Mouse (Mus musculus) kidney, adult 2 months (tissue): ENCODE data around the gene Cnpy3. TPM values are rescaled to one million over a fixed set of nuclear protein-coding genes. Genes with fewer than 3 reads are reported as not detected.
A peak's percentile ranks its signal among the peaks of the same experiment; 100 is the strongest.

ENCODE experiments used
- DNase-seq: peaks from one replicate; pipeline ENCODE4 v3.0.0; 2021
- H3K27ac ChIP-seq: fragments of 200-500 bp; 2 replicates; pipeline ENCODE4 v1.5.1; 2012; ENCODE audit warnings: low read depth, low read length, control low read depth, inconsistent platforms; ENCODE audit not compliant: insufficient read depth
- H3K27me3 ChIP-seq: fragments of 200-500 bp; replicated peaks from 2 replicates; pipeline ENCODE4 v1.6.1; 2012; ENCODE audit warnings: mild to moderate bottlenecking, moderate library complexity, low read length, inconsistent platforms; ENCODE audit not compliant: control insufficient read depth, insufficient read depth
- H3K36me3 ChIP-seq: fragments of 200-500 bp; 2 replicates; pipeline ENCODE4 v1.6.1; 2012; ENCODE audit warnings: mild to moderate bottlenecking, moderate library complexity, low read length, inconsistent platforms; ENCODE audit not compliant: control insufficient read depth, insufficient read depth
- H3K4me1 ChIP-seq: fragments of 200-500 bp; 2 replicates; pipeline ENCODE4 v1.6.1; 2011; ENCODE audit warnings: low read length; ENCODE audit not compliant: control insufficient read depth, insufficient read depth
- H3K4me3 ChIP-seq: fragments of 200-500 bp; 2 replicates; pipeline ENCODE4 v1.5.1; 2011; ENCODE audit warnings: mild to moderate bottlenecking, low read depth, low read length, control low read depth; ENCODE audit not compliant: insufficient read depth
- CTCF ChIP-seq: fragments of 200-500 bp; conservative IDR thresholded peaks from 2 replicates; pipeline ENCODE4 v1.5.1; 2011; ENCODE audit warnings: low read depth, mild to moderate bottlenecking, control low read depth, low read length, moderate library complexity, mixed read lengths; ENCODE audit not compliant: insufficient read depth, insufficient read length
- POLR2A ChIP-seq: fragments of 200-500 bp; IDR thresholded peaks from one replicate; pipeline ENCODE4 v1.6.1; 2011; ENCODE audit warnings: low read depth, low read length, control low read depth
- WGBS: fragments of 180-500 bp; shearing (Covaris S2); methylation state at CpG from one replicate; pipeline ENCODE4 v1.1.7; 2018; 5-methylcytosine and 5-hydroxymethylcytosine counted together
- polyA plus RNA-seq: library from polyadenylated mRNA; depleted of rRNA; stranded (reverse); fragments of >200 nt; gene quantifications from 2 replicates; pipeline ENCODE4 v1.2.3, GENCODE M21; 2012

Cnpy3 gene
- polyA plus RNA-seq, 1 experiment: 48.3 TPM

DNA sequence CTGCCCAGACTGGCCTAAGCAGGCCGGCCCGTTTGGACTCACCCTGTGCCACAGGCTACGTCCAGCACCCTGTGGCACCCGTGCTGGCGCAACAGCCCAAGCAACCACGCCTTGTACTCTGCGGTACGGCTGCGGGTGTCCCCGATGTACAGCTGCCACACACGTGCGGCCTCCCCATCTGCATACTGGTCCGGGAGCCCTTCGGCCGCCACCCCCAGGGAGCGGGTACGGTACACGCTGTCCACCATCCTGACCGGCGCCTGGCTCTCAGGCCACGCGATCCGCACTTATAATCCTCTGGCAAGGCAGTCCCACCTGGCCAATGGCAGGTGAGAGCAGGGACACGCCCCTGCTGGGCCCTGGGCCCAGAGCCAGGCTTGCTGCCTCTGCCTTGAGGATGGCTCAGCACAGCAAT, 23.1 kb downstream of the Cnpy3 start, which contains the start of gene Gnmt:
Gene Gnmt, minus strand, starts transcription at position 265 of the 415 bp plus-strand sequence.
- Histone ChIP-seq H3K27me3 (no peaks in the 10 kb centered on the region), H3K4me3 (peak within 1 kb of the TSS; percentile 47), H3K27ac (no peak within 1 kb of the TSS; the same call in 1 of the 2 replicates), H3K4me1 (peaks cover 7% of the 10 kb centered on the region; the same call in 1 of the 2 replicates), H3K36me3 (no peaks in the 10 kb centered on the region)
- WGBS: 19% methylated on average over 24 of the region's 24 CpGs
- TF ChIP-seq CTCF (no peak), POLR2A (peak; percentile 40)
- DNase-seq: peak; percentile 94

DNA sequence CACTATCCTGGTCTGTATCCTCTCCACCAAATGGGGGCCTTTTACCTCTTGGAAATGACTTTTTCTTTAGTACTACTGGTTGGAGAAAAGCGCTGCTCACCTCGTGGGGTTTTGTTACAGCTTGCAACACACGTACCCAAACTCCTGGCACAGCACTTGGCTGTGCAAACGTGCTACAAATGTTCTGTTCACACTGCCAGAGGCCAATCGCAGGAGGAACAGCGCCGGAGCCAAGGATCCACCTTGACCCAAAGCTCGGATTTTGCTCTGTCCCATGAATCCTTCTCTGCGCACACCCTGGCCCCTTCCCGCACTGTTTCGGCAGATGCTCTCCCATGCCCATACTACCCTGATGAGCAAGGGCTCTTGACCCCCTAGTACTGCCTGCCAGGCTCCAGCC, 23.5 kb downstream of the Cnpy3 start:
- Histone ChIP-seq H3K4me1 (peaks cover 7% of the 10 kb centered on the region; the same call in 1 of the 2 replicates), H3K27me3 (no peaks in the 10 kb centered on the region), H3K4me3 (peak overlapping the region; percentile 47), H3K27ac (no peak overlapping the region; the same call in 1 of the 2 replicates), H3K36me3 (no peaks in the 10 kb centered on the region)
- DNase-seq: no peak
- WGBS: 43% methylated on average over 11 of the region's 11 CpGs
- TF ChIP-seq CTCF (no peak), POLR2A (no peak)

GRCm38 (mm10) chr17:46728021-46728420, 24.0 kb downstream of the Cnpy3 start:
- DNase-seq: peak; percentile 55
- peaks cover 7% of the 10 kb centered on the region; the same call in 1 of the 2 replicates for H3K4me1 ChIP-seq
- no peak overlapping the region for H3K4me3 ChIP-seq
- TF ChIP-seq CTCF: peak; percentile 51
- no peak for TF ChIP-seq POLR2A
- no peak overlapping the region for H3K27ac ChIP-seq
- no peaks in the 10 kb centered on the region for H3K27me3 ChIP-seq
- H3K36me3 ChIP-seq: peaks cover 2% of the 10 kb centered on the region; the same call in 1 of the 2 replicates
- 42% methylated on average over 6 of the region's 6 CpGs for WGBS

DNA sequence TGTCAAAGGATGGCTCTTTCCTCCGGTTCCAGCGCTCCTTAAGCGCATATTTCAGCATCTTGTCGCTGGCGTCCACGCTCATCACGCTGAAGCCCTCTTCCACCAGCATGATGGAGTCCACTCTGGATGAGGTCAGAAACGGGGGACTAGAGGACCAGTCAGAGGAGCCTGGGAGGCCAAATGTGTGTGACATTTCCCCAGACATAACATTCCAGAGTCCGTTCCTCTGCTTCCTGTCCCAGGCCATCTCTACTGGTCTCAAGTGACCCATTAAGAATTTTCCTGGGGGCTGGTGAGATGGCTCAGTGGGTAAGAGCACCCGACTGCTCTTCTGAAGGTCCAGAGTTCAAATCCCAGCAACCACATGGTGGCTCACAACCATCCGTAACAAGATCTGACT, 24.7 kb downstream of the Cnpy3 start:
- peak; percentile 36 for DNase-seq
- Histone ChIP-seq H3K4me3 (no peak overlapping the region), H3K4me1 (peaks cover 7% of the 10 kb centered on the region; the same call in 1 of the 2 replicates), H3K36me3 (peaks cover 2% of the 10 kb centered on the region; the same call in 1 of the 2 replicates), H3K27ac (no peak overlapping the region), H3K27me3 (no peaks in the 10 kb centered on the region)
- WGBS: 82% methylated on average over 11 of the region's 11 CpGs
- no peak for TF ChIP-seq POLR2A
- TF ChIP-seq CTCF: no peak

DNA sequence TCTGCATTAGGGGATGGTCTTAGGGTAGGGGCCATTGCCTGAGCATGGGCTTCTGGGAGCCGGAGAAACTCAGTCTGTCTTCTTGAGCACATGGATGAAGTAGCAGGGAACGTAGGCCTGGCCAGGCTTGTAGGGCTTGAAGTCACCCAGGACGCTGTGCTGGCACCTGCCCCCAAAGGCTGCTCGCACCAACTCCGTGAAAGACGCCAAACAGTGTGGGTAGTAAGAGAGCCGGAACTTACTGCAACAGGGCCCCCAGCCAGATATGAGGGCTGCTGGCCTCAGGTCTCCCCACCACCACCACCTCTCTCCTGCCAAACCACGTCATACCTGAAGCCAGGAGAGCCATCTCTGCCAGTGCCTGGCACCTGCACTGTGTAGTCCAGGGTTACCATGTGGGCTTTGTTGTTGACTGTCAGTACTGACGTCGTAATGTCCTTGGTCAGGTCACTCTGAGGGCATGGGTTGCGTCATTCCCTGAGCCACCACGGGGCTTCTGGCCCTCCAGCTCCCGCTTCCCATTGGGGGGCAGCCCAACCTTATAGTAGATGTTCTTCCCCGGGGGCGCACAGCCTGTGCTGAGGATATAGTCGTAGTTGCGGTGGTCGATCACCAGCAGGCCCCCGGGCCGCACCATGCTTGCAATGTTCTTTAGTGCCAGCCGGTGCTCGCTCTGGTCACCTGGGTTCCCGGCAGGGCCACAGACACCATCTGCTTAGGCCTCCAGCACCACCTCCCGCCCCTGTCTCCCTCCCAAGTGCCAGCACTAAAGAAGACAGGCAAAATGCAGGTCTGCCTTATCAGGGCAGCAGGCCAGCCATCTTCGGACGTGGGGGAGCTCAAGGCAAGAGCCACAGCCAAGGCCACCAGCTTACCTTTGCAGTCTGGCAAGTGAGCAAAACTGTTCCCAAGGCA, 26.0 kb downstream of the Cnpy3 start:
- no peak overlapping the region for H3K27ac ChIP-seq
- H3K4me1 ChIP-seq: peaks cover 7% of the 10 kb centered on the region; the same call in 1 of the 2 replicates
- no peaks in the 10 kb centered on the region for H3K27me3 ChIP-seq
- no peak overlapping the region for H3K4me3 ChIP-seq
- 91% methylated on average over 26 of the region's 26 CpGs for WGBS
- TF ChIP-seq POLR2A (no peak), CTCF (no peak)
- DNase-seq: no peak
- peaks cover 2% of the 10 kb centered on the region; the same call in 1 of the 2 replicates for H3K36me3 ChIP-seq

DNA sequence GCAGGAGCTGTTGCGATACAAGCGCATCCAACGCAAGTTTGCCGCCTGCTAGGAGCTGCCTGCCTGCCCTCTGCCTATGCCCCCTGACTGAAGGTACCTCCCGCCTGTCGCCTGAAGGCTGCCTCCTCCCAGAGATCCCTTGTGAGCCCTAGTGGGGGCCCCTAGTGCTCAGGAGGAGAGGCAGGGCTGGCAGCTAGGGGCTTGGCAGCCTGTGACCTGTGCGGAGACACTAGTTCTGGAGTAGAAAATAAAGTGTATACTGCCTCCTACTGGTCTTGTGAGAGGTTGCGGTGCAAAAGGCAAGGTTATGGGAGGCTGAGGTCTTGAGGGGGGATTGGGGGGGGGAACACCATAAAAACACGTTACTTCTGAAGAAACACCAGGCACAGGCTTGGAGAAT, 26.7 kb downstream of the Cnpy3 start:
- 71% methylated on average over 9 of the region's 9 CpGs for WGBS

GRCm38 (mm10) chr17:46724477-46725084, 27.4 kb downstream of the Cnpy3 start:
- no peak for DNase-seq
- H3K27ac ChIP-seq: no peak overlapping the region
- TF ChIP-seq POLR2A: no peak
- no peak for TF ChIP-seq CTCF
- H3K4me1 ChIP-seq: peaks cover 7% of the 10 kb centered on the region; the same call in 1 of the 2 replicates
- H3K4me3 ChIP-seq: no peak overlapping the region
- no peaks in the 10 kb centered on the region for H3K27me3 ChIP-seq
- peaks cover 2% of the 10 kb centered on the region; the same call in 1 of the 2 replicates for H3K36me3 ChIP-seq
- WGBS: 80% methylated on average over 20 of the region's 20 CpGs

More for the DNA sequence above, 26.7 kb downstream of the Cnpy3 start:
- H3K4me1 ChIP-seq: peaks cover 7% of the 10 kb centered on the region; the same call in 1 of the 2 replicates
- H3K27ac ChIP-seq: no peak overlapping the region
- H3K27me3 ChIP-seq: no peaks in the 10 kb centered on the region
- no peak for DNase-seq
- TF ChIP-seq CTCF (peak; percentile 55), POLR2A (no peak)
- H3K36me3 ChIP-seq: peaks cover 2% of the 10 kb centered on the region; the same call in 1 of the 2 replicates
- H3K4me3 ChIP-seq: no peak overlapping the region
